Mouse (Mus musculus) left cerebral cortex, postnatal 10 days (tissue): ENCODE measurements around the gene Angpt4. TPM values are rescaled to one million over a fixed set of nuclear protein-coding genes. Genes with fewer than 3 reads are reported as not detected.

Experiments
- DNase-seq, 2 experiments: peaks; one replicate each; pipeline ENCODE4 v3.0.0; 2021 to 2022; ENCODE audit warnings: low spot score in 2 of 2, mixed read lengths in 1 of 2; ENCODE audit errors: extremely low spot score in 1 of 2
- intact Hi-C: fragments of 180-260 bp; cut with DNase I; formaldehyde crosslinking; loops from one replicate; pipeline ENCODE4 v1.15.1; 2025
- total RNA-seq, 2 experiments: library from RNA; stranded (reverse); gene quantifications; 2 replicates each; pipeline ENCODE4 v1.2.3; 2021

Angpt4 gene
- under 1 TPM in 1 of 2 experiments, not detected in 1; 0.19 TPM for total RNA-seq

GRCm38 (mm10) chr2:151910919-151911500 is at the start of gene Angpt4:
Gene Angpt4 (plus strand): TSS chr2:151911210.
- intact Hi-C loops: no loop called here
- DNase-seq: no peak

DNA sequence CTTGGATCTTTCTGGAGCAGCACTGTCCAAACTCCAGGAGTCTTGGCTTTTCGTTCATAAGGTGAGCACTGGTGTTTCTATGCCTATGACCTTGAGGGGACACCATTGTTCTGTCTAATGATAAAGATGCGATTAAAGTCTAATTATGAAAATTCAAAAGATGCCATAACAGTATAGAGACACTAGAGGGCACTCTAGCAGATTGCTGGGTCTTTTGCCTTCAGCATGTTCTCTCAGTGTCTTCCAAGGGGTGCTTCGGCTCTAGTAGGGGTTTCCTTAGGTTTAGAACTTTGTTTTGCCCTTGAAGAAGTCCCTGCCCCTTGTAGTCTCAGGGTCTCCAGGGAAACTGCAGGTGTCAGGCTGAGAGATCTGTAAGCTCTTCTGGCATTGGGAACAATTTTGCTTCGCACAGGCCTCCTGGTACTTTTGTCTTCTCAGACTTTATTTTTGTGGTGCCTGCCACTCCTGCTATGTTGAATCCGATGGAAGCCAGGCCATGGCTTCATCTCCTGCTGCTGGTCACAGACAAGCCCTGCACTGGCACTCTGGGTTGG is 48.7 kb upstream of the Angpt4 start:
- intact Hi-C loops: no loop called here

DNA sequence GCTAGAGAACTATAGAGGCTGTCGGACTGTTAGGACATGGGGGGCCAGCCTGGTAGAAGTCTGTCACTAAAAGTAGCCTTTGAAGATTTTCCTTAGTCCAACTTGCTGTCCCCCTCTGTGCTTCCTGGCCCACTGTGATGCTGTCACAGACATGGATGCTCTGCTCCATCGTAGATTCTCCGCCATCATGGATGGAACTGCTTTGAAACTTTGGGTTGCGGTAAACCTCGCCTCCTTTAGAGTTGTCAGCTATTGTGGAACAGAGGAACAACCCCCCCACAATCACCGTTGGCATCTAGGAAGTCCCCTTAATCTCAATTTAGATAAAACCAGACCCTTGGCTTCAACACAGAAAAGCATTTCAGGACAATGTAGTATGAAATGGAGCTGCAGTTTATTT is 46.1 kb upstream of the Angpt4 start:
- intact Hi-C loops: loop anchor here (5.0 kb wide), 1 partner anchor 118 kb away; no protein-coding TSS in a partner anchor
- no peak for DNase-seq

More for the DNA sequence above, 48.7 kb upstream of the Angpt4 start:
- DNase-seq: no peak

DNA sequence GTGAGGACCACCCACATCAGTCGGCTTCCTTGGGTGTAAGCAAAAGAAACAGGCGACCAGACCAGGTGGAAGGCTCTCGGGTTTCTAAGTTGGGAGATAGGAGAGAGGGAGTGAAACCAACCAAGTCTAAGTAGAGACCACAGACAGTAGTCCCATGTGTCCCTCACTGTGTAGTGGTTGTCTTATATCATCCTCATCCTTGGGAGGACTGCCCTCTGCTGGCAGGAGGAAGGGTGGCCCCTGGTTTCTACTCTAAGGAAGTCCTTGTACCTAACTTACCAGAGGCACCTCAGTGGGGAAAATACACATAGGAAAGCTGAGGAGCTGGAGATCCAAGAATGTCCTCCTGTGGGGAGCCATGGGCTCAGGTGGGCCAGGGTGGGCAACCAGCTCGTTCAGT is 44.5 kb upstream of the Angpt4 start:
- intact Hi-C loops: loop anchor here (5.0 kb wide), 1 partner anchor 119 kb away; no protein-coding TSS in a partner anchor
- DNase-seq: peak; percentile 34 to 62

DNA sequence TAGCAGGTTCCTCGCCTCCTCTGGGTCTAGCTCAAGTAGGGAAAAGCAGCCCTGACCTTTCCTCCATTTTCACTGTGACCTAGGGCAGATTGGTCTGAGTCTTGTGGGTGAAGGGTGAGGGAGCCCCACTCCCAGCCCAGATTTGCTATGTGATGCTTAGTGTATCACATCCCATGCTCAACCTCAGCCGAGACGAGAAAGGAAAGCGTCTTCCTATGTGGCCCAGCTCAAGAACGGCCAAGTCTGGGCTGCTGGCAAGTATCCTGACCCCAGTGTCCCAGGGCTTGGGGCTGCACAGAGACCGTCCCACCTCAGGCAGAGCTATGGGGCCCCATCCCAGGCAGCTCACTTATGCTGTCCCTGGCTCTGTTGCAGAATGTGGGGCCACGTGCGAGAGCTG is 42.8 kb upstream of the Angpt4 start:
- DNase-seq: no peak
- intact Hi-C loops: loop anchor here (5.0 kb wide), 1 partner anchor 121 kb away; no protein-coding TSS in a partner anchor

DNA sequence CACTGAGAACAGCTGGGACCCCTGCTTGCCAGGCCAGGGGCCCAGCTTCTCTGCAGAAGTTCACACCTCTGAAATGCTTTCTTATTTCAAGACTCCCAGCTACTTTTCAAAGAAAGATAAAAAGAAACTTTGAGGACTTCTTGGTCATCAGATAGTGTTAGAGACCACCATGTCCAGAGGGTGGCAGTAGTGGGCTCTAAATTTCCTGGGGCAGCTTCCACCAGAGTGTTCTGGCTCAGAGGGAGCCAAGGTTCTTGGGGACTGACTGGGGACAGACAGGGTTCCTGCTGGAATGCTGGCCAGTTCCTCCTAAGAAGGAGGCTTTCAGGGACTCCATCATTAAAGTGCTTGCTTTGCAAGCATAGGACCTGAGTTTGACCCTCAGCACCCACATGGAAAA is 36.5 kb upstream of the Angpt4 start:
- peak in 1 of 2 experiments; percentile 50 for DNase-seq
- intact Hi-C loops: loop anchor here (2.0 kb wide), 1 partner anchor 120 kb away; no protein-coding TSS in a partner anchor

GRCm38 (mm10) chr2:151876012-151876485 is 35.0 kb upstream of the Angpt4 start:
- DNase-seq: peak in 1 of 2 experiments; percentile 56
- intact Hi-C loops: no loop called here

GRCm38 (mm10) chr2:151878645-151879044 is 32.4 kb upstream of the Angpt4 start:
- intact Hi-C loops: no loop called here
- DNase-seq: no peak

DNA sequence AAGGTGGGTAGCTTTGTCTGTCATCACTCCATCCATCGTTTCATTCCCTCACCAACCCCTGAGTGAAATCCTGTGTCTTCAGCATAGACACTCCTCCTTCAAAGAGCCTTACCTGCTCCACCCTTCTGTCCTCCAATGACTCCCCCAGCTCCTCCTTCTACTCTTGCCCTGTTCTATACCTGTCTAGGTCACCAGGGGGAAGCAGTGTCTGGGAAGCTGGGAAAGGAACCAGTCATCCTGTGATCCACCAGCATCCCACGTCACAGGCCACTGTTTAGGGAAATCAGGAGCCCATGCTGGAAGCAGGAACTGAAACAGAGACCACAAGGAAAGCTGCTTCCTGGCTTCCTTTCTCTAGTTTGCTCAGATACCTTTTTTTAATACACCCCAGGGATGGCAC is 31.2 kb upstream of the Angpt4 start:
- intact Hi-C loops: no loop called here
- DNase-seq: no peak

GRCm38 (mm10) chr2:151891031-151891430 is 20.0 kb upstream of the Angpt4 start:
- intact Hi-C loops: no loop called here
- peak in 1 of 2 experiments; percentile 47 for DNase-seq

- DNase-seq: no peak
- intact Hi-C loops: no loop called here
Measured at GRCm38 (mm10) chr2:151893122-151893774, 17.8 kb upstream of the Angpt4 start.

DNA sequence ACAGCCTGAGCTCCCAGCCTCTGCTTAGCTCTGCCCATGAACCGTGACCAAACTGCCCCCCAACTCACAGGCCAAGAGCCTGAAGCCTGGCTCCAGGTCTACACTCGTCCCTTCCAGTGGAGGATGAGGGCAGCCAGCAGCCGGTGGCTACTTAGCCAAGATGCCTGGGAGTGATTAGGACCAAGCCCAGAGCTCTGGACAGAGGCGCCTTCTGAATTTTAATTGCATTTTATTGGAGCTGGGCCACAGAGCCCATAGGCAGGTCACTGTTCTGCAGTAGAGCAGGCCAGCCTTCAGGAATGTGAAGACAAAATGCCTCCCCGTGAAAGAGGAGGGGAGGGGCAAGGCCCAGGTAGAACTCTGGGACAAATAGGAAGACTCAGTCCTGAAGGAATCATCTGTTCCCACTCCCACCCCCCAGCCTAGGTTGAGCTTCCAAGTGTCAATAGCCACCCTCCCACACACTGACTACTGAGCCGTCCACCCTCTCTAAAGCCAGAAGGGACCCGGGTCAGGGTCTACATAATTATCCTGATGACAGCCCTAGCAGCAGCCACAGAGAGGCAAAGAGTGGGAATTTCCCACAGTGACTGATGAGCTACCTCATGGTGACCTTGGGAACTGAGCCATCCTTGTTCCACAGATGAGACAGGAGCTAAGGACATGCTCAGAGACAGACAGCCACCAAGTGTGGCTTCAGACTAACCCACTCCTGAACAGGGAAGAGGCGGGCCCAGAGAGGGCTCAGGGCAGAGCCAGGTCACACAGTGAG is 16.6 kb upstream of the Angpt4 start:
- intact Hi-C loops: no loop called here
- DNase-seq: peak in 1 of 2 experiments; percentile 66

DNA sequence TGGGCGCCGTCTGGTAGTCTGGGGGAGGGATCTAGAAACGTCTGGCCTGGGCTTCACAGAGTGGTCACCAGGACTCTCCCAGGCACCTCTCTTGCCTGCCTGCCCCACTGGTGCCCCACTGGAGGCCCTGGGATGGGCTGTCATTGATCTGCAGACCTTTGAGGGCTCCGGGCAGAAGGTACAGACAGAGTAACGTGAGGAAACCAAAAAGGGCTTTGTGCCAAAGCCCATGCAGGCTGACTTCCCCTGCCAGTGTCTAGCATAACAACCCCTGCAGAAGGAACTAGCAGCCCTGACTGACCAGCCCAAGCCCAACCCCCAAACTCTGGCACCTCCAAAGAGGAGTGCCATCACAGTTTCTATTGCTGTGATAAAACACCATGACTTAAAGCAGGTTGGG is 15.1 kb upstream of the Angpt4 start:
- DNase-seq: no peak
- intact Hi-C loops: no loop called here

- no peak for DNase-seq
- intact Hi-C loops: no loop called here
Measured at GRCm38 (mm10) chr2:151898106-151898505, 12.9 kb upstream of the Angpt4 start.

DNA sequence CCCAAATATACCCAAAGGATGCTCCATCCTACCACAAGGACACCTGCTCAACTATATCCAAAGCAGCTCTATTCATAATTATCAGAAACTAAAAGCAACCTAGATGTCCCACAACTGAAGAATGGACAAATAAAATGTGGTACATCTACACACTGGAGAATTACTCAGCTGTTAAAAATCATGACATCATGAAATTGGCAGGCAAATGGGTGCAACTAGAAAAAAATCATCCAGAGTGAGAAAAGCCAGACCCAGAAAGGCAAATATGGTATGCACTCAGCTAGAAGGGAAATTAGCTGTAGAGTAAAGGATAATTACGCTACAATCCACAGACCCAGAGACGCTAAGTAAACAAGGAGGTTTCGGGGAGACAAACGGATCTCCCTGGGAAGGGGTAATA is 10.2 kb upstream of the Angpt4 start:
- no peak for DNase-seq
- intact Hi-C loops: no loop called here

DNA sequence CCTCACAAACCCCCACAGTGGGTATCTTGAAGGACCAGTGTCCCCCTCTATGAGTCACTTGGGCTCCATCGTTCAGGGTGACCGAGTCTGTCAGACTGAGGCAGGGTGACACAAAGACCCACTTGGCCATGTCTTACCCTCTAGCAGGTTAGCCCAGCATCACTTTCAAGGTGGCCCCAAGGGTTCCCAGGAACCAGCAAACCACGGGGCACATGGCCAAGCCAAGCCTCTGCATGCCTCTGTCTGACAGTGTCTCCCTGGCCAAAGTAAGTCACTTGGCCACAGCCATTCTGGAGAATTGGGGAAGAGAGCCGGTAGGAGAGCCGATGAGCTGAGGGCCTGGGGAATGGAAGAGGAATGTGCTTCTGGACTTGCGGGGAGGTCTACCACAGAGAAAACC is 7.7 kb upstream of the Angpt4 start:
- intact Hi-C loops: no loop called here

GRCm38 (mm10) chr2:151903933-151904332 is 7.1 kb upstream of the Angpt4 start:
- no peak for DNase-seq
- intact Hi-C loops: no loop called here

More for the DNA sequence above, 7.7 kb upstream of the Angpt4 start:
- no peak for DNase-seq

DNA sequence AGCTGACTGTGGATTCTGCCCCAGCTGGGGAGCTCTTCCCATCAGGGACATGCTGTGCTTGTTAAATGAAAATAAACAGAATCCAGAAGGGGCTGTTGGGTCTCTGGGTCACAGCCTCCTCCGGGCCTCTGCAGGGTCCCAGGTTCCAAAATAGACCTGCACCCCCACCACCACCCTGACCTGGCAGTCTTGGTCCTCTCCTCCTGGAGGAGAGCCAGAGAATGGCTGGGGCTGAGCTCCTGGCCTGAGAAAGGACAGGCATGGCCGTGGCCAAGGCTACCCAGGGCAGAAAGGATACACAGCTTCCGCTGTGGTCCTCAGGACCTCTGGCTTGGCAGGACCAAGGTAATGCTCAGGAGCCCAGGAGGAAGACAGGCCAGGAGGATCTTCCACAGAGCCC is 6.4 kb upstream of the Angpt4 start:
- peak in 1 of 2 experiments; percentile 32 for DNase-seq
- intact Hi-C loops: no loop called here

GRCm38 (mm10) chr2:151907020-151907419 is 4.0 kb upstream of the Angpt4 start:
- intact Hi-C loops: no loop called here

More at GRCm38 (mm10) chr2:151907020-151907419, 4.0 kb upstream of the Angpt4 start:
- no peak for DNase-seq
